Mouse (Mus musculus): ENCODE results near the gene Tsc1. TPM values are rescaled to one million over a fixed set of nuclear protein-coding genes. Genes with fewer than 3 reads are reported as not detected.

The Tsc1 gene
- total RNA-seq, 2 experiments from 2014 or later: 41.8 to 44.5 TPM

DNA sequence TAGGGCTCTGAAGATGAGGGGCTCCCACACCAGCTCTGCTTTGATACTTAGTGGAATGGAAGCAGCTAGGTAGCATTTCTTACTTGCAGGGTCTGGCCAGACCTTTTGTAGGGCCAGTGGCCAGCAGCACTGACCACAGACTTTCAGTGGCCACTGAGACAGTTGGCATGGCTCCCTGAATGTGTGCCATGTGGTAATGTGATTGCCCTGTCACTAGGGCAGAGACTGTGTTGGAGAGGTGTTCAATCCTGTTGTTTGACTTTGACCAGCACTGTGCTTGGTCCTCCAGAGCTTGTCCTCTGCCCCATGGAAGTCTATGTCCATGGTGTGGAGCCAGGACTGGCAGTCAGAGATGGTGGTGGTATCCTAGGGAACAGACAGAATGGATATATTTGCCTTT lies 9.5 kb downstream of the Tsc1 start:
- DNase-seq: no peak

DNA sequence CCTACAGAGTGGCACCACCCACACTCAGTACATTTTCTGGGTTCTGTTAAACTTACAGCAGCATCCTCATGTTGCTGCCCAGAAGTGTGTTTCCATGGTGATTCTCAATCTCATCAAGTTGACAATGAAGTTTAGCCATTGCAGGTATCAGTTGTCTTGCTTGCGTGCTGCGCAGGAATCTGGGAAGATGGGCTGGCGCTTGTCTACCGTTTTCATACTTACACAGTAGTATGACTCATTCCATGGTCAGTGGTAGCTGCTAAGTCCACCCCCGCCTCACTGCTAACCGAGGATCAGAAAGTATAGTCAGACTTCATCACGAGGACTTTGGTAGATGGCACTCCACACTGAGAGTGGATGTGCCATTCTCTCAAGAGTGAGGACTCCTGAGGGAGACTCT lies 12.3 kb downstream of the Tsc1 start:
- no peak for DNase-seq

DNA sequence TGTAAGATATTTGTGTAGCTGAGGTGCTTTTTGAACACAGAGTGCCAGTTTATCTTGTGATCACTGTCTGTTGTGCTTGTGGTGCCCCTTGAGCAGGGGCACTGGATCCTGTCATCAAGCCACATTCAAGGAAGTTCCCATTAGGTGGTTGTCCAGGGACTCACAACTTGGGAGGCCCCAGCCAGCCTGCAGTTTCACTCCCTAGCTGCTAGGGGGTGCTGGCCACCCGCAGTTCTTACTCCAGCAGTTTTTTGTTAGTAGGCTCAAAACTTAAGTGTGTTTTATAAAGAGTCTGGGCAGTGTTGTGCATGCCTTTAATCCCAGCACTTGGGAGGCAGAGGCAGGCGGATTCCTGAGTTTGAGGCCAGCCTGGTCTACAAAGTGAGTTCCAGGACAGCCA lies 13.3 kb downstream of the Tsc1 start:
- no peak for DNase-seq

DNA sequence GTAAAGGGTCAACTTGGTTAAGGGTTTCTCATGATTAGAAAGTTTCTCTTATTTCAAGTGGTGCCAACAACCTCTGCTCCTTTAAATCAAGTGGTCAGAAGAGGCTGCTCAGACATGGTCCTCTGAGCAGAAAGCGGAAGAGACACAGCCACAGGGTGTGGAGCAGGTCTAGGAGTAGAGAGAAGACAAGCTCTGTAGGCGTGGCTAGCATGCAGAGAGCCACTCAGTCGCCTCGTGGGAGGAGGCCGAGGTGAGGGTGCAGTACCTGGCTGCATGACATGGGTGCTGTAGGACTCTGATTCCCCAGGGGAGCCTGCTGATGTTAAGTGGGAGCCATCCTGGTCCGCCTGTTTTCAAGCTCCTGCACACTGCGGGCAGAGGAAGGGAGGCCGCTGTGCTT lies 15.2 kb downstream of the Tsc1 start:
- DNase-seq: no peak

DNA sequence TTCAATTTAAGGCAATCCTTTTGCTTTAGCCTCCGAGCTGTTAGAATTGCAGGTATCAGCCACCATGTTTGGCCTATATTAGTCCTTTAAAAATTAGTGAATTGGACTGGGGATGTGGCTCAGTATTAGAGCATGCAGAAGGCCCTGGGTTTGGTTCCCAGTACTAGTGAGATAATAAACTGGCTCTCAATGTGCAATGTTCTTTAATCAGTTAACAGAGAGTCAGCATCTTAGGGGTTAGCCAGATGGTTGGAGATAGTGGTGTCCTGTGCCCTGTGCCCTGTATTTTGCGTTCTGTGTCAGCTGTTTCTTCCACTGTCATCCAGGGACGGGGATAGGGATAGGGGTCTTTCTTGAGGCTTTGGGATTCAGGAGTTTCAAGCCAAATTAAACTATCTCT lies 21.9 kb downstream of the Tsc1 start:
- DNase-seq: no peak

DNA sequence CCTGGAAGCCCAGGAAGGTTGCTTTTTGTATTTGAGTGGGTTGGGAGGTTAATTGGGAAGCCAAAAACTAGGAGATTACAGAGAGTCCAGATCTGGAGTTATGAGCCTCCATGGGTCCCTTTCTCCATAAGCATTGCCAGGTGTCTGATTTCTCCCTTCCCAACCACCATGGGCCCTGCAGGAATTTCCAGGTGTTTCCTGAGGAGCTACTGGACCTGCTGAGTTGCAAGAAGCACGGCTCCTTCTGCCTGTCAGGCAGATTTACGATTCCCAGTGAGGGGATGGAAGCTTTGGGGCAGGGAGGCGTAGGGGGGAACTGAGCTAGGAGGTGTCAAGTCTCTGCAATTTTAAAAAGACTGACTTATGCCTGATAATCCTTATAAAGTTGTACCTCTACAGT lies 24.8 kb downstream of the Tsc1 start:
- DNase-seq: no peak

DNA sequence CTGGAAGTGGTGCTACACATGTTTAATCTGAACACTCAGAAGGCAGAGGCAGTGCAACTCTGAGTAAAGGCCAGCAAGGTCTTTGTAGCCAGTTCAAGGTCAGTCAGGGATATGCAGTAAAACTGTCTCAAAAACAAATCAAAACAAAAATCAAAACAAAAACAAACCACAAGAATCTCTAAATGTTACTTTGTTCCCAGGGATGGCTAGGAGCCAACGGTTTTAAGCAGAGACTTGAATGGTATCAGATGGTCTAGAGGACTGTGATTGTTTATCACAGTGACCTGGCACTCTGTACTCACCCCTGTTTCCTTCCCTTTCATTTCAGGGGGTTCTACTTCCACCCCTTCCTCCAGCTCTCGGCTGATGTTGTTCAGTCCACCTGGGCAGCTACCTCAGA lies 30.4 kb downstream of the Tsc1 start:
- no peak for DNase-seq

DNA sequence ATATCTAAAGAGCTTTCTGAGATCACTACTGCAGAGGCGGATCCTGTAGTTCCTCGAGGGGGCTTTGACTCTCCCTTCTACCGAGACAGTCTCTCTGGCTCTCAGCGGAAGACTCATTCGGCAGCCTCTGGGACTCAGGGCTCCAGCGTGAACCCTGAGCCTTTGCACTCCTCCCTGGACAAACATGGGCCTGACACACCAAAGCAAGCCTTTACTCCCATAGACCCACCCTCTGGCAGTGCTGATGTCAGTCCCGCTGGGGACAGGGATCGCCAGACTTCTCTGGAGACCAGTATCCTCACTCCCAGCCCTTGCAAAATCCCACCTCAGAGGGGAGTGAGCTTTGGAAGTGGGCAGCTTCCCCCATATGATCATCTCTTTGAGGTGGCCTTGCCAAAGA lies 35.0 kb downstream of the Tsc1 start:
- no peak for DNase-seq

DNA sequence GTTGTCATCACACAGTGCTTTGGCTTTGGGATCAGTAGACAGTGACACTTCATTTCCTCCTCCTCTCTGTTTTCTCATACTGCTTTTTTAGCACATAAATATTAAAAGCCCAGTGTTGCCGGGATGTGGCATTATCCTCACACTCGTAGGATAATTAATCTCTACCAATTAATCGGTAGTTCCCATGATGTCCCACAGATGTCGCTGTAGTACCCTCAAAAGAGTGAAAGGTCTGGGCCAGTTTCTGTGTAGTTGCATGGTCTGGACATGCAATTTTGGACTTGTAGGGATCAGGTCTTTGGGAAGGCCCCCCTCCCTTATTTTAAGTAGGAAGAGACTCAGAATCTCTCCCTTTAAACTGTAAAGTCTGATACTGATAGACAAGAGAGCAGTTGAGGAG lies 39.7 kb downstream of the Tsc1 start:
- DNase-seq: no peak

DNA sequence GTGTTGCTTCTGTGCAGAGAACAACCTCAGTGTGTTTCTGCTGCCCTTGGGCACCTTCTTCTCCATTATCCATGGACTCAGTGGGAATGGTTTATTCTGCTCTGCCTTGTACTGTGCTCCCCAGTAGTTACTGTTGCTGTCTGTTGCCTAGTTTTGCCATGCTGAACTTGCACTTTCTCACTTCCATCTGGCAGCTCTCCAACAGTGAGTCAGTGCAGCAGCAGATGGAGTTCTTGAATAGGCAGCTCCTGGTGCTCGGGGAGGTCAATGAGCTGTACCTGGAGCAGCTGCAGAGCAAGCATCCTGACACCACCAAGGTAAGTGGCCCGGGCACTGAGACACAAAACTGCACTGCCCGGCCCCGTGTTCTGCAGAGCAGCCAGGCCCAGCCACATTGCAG lies 40.7 kb downstream of the Tsc1 start:
- DNase-seq: peak; percentile 37 to 47

DNA sequence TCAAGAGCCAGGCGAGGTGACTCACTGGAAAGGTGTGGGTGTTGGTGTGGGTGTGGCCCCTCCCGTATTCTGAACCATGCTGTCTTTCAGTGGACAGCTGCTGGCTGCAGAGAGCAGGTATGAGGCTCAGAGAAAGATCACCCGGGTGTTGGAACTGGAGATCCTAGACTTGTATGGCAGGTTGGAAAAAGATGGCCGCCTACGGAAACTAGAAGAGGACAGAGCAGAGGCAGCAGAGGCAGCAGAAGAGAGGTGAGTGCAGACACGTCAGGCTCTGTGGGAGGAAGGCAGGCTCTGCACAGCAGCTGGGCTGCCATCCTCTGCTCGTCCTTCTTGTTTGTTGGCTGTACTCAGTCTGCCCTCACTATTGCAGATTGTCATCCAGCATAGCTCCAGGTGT lies 44.9 kb downstream of the Tsc1 start:
- DNase-seq: no peak

DNA sequence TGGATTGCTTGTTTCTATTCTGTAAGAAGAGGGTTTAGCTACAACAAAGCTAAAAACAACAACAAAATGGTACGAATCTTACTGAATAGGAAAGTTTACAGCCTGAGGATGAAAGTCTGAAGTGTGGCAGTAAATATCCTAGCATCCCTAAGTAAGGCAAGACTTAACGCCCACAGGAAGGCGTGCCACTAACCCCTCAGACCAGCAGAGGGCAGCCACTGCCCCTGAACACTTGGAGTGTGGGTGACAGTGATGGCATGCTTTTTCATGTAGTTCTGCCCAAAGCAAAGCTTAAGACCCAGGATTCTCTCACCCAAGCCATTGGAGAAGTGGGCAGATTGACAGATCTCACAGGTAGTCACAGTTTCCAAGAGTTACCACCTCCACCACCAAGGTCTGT lies 47.4 kb downstream of the Tsc1 start:
- DNase-seq: no peak

DNA sequence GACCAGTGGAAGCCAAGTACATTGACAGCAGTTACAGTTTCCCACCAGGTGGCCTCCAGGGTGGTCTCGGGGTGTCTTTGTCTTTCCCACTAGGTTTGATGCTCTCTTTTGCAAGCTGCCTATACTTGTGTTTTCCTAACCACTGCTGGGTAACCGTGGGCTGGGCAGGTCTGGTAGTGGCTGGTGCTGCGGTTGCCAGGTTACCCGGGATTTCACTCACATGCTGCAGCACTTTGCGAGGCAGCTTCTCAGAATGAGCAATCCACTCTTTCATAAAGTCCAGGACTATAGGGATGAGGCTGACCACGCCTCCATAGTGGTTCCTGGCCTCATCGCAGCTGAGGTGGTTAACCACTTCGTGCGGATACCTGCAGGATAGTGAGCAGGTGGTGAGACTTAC lies 51.7 kb downstream of the Tsc1 start:
- DNase-seq: no peak

DNA sequence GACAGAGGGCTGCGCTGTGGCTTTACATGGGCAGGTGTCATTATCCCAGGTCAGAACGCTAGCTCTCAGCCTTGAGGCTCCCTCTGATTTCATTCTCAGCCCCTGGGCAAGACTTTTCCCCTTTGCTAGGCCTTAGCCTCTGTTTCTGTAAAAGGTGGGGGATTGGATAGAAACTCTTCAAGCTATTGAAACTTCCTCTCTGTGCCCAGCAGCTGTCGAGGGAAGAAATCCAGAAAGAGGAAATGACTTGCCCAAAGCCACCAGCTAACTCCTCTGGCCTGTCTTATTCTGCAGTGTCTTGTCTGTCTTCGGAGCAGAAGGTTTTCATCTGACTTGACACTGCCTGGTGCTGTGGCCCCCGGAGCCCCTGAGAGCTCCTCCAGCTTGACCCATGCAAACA lies 57.5 kb downstream of the Tsc1 start:
- DNase-seq: no peak

DNA sequence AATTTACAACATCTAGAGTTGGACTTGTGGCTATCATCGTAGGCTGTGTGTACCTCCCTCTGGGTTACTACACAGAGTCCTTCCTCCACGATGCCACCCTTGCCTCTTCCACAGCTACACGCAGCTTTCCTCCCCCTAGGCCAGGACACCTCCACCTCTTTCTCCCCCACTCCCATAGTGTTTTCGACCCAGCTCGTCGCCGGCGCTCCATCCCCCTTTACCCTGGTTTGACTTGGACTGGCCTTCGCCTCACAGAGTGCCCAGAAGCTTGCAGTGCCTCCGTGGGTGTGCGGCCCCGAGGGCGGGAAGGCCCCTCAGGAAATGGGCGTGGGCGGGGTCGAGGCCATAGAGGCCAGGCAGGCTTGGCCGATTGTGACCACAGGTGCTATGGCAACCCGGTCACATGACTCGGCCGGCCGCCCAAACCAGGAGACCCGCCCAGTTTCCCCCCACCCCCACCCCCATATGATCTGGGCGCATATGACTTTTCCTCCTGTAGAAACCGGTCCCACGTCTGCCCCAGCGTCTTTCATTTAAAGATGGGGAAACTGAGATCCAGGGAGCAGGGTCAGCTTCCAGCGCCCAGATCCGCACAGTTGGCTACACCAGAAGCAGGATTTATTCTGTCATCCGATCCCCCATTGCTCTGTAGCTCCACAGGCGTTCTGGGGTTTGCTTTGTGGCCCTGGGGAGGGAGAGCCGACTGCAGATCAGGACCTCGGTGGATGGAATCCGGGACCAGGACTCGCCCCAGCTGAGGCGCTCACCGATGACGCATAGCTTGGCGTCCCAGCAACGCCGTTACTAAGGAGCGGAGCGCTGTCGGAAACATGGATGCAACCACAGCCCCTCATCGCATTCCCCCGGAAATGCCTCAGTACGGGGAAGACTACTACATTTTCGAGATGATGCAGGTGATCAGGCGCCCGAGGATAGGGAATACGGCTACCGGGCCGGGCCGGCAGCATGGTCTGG lies 58.6 kb downstream of the Tsc1 start, which contains the start of the genes Spaca9 and Ak8:
Gene Spaca9 (minus strand): TSS at position 367 of the 975 bp plus-strand sequence.
Gene Ak8 (plus strand): TSS at position 804 of the 975 bp plus-strand sequence.
- peak; percentile 77 to 85 for DNase-seq

DNA sequence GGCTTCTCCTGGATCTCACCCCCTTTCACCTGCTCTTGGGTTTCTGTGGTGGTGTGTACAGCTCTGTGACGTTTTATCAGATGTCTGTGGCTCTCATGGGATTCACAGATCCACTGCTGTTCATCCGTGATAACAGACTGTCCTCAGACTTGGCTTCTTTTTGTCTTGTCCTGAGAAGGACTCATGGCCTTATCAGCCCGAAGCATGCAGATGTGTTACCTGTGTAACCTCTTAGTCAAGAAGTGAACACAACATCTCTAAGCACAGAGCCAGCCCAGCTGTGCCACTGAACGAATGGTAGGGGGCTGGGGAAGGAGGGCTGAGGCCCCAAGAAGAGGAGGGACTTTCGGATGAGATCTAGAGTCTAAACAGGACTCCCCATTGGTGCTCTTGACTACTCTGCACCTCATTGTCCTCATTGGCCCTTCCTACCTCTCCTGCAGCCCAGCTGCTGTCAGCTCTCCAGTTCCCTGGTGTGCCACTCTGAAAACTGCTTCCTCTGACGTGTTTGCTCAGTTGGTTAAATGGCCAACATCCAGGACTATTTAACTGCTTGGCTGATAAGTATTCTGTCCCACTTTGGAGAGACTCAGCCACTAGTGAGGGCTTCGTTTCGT lies 60.7 kb downstream of the Tsc1 start:
- DNase-seq: no peak

DNA sequence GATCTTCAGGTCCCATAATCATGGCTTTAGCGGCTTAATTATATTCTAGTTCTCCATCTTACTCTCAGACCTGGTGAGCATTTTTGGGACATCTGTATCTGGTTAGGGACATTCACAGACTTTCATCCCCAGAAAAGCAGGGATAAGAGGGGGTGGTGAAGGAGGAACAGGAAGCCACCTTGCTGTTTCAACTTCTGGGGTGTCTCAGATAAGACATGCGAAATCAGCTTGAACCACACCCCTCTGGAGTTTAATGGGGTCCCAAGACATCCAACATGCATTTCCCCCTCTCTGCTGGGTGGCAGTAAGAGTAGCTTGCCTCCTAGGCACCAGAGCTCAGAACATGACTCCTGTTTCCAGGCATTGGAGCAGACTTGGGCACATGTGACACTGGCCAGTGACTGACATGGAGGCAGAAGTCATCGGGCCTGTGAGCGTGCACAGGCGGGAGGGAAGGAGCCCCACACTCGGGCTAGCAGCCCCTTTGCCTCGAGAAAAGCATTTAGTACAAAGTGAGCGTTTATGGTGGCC lies 65.1 kb downstream of the Tsc1 start:
- no peak for DNase-seq

DNA sequence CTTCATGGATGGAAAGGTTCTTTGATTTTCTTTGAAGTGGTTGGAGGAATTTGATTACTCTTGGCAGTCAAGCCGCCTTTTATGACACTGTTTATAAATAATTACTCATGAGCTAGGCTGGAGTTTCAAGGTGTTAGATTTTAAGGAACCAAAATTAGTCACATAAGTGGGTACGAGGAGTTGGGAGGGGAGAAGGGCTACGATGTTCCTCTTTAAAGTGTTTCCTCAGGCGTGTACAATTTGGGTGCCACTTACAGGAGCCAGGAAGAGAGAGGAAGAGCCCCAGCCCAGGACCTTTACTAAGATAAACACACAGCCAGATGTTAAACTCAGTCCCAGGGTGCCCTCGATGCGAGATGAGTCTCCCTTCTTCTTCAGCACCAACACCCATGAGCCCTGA lies 65.8 kb downstream of the Tsc1 start:
- no peak for DNase-seq

DNA sequence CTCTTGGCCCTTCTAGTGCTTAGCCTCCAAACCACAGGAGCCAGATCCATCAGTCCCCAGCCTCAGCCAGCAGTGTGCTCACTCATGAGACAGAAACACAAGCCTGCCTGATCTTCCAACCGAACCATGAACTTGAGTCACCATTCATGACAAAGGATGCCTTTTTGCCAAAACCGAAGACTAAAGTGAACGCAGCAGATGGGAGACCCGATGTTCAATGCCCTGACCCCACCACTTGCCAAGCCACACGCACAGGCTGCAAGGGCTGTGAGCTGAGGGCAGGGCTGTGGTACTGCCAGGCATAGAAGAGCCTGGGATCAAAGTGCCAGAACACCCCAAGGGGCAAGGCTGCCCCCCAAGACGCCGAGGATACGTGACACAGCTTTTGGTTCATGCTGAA lies 72.0 kb downstream of the Tsc1 start:
- no peak for DNase-seq

DNA sequence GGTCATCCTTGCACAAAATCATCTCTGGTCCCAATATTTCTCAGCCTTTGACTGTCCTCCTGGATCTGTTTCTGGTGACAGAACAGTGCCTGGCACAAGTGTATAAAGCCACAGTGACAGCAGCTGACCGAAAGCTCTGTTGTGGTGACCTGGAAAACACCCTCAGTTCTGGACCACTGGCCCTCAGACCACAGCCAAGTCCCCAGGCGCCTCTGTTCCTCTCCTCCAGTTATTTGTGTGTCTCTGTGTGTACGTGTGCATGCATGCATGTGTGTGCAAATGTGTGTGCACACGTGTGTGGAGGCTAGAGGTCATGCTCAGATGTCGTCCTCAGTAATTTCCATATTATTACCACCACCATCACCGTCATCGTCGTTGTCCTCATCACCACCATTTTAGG lies 81.4 kb downstream of the Tsc1 start:
- no peak for DNase-seq

DNA sequence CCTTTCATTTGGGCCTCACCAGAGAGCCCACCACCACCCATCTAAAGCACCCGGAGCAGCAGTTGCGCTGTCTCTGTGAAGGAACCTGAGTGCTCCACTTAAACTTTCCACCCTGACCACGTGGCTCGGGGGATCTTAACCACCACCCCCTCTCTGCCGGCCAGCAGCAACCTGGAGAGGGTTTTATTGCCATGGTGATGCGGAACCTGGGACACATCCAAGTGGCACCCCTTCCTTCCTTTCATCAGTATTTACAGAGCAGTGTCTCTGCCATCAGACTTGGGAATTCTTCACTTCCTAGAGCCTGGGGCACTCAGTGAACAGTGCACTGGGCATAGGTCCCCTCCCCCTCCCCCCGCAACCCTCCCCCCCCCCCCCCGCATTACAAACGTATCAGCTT lies 82.9 kb downstream of the Tsc1 start:
- no peak for DNase-seq

DNA sequence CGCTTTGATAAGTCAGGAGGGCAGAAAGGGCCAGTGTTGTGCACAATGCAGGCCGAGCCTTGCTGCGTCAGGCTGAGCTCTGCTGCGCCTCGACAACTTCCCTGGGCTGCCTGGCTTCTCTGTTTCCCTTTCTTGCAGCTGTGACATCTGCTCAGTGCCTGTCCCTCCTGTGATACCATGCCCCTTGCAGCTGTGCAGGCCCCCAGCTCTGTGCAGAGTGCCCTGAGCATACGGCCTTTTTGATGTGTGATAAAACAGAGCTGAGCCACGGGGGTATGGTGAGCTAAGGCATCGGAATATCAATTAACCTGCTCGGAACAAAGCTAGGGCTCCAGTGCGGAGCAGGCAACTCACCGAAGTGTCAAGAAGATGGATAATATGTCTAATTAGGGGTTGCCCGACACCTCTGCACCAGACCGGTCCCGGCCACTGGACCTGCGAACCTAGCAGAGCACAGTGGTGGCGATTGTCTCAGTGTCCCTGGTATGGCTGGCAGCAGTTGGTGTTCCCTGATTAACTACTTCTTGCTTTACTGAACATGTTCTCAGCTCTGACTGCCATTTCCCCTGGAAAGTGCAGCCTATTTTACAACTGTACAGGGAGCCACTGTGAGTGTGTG lies 86.9 kb downstream of the Tsc1 start:
- no peak for DNase-seq

DNA sequence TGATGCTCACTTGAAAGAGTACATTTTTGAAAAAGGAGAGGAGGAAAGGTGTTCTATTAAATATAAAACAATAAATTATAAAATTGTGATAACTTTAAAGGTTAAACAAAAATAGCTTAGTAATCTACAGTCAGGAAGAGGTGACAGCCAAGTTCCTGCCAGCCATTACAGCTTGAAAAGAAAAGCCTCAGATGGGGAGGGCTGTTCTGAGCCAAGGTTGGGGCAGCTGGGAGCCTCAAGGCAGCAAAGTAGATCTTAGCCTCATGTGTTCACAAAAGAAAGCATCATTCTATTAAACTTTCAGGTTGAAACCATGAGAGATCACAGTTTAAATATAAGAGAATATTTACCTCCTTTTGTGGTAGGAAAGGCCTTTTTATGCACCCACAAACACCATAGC lies 89.6 kb downstream of the Tsc1 start:
- no peak for DNase-seq

Measured in layer of hippocampus, postnatal 36 days (tissue).